Mouse (Mus musculus) kidney, postnatal 10 days (tissue): ENCODE results near the gene Enah.

Experiments
- DNase-seq: peaks from one replicate; pipeline ENCODE4 v3.0.0; 2021; ENCODE audit warnings: mixed read lengths

Enah gene

DNA sequence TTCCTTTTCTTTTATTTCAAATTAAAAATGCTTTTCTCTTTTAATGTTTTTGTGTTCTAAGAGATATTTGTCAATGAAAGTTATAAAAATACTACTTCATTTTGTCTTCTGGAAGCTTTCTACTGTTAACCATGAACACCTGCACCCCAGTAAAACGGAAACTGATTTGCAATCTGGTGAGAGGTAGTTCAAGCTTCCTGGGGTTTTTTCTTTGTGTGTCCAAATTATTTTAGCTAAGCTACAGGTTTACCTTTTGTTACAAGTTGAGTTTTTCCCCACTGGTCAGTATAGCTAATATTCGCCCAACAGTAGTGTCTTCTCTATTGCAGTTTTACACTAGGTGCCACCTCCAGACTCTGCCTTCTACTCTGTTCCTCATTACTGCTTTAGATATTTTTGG, 62.1 kb downstream of the Enah start:
- no peak for DNase-seq

DNA sequence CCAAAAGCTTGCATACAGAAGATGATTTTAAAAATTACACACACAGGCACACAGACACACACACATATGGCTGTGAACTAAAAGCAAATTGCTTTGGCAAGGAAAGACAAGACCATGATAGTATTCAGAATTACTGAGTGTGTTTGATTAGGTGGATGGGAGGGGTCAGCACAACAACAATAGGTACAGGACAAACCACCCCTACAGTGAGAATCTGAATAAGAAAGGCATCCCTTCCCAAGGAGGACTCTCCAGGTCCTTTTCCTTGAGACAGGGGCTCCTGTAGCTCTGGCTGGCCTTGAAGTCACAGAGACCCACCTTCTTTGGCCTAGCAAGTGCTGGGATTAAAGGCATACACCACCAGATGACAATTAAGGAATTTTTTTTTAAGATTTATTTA, 66.2 kb downstream of the Enah start:
- no peak for DNase-seq

DNA sequence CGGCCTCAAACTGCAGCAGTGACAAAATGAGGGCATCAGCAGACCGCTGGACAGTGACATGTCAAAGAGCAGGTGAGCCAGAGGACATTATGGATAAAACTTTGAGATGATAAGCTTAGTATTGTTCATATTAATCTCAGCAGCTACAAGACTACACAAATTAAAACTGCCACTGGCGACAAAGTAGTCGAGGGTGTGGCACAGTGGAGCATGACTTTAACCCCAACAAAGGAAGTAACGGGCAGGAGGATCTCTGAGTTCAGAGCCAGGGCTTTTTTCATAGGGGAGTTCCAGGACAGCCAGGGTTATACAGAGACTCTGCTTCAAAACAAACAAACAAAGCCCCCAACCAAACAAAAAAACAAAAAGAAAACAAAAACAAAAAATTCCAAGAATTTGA, 68.5 kb downstream of the Enah start:
- no peak for DNase-seq

DNA sequence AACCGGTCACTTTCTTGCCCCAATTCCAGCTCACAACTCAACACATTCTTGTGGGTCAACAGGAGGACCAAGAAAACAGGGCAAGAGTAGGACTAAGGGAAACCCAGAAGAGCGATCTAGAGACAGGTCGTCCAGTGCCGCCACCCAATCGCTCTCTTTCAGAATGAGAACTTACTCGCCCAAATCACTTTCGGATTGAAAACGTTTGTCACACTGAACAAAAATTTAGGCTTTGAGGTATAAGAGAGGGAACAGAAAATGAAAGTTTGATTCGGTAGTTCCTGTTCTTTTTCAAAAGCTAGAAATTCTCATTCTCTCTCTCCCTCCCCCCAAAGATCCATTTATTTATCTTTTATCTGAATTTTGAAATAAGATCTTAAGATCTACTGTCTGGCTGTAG, 69.1 kb downstream of the Enah start:
- no peak for DNase-seq

DNA sequence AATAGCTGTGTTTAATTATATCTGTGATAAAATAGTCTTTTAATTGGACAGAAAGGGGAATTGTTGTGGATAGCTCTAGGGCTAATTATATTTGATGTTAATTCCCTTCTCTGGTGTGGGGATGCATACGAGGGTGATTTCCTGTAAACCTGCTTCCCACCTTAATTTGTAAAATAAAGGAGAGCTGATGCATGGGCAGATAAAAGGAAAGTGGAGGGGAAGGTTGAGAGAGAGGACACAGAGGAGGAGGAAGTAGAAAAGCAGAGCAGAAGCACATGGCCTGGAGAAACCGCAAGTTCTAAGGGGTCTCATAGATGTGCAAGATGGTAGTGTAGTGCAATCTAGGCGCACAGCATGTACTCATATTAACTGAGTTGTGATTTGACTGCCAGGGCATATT, 71.6 kb downstream of the Enah start:
- no peak for DNase-seq

DNA sequence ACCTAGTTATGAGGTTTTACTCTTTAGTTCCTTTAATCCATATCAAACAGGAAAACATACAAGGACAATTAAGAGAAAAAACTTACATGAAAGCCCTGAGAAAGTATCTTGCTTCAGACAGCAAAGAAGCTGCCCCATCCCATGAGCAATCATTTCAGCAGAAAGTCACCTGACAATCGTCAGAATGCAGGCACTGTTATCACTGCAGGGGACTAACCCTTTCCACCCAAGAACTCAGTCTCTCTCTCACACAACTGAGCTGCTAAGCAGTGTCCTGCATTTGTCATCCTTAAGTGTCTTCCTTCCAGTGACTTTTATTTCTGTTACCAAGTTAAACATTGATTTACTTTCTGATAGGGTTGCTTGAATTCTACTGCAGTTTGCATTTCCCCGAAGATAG, 82.7 kb downstream of the Enah start:
- no peak for DNase-seq

DNA sequence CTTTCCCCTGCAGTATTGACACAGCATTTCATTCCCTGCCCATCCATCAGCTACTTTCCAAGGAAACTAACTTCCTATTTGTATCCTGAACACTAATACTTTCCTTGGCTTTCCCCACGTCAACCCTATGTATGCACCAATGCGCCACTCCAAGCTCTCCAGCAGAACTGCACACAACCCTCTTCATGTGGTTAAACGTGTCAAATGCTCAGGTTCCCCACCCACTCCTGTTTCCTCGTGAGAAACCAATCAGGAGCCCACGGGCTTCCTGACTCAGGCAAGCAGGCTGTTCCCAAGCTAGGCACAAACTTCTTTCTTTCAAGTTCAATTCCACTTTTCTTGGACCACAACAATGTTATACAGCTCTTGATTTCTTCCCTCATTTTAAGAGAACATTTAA, 91.4 kb downstream of the Enah start:
- no peak for DNase-seq

DNA sequence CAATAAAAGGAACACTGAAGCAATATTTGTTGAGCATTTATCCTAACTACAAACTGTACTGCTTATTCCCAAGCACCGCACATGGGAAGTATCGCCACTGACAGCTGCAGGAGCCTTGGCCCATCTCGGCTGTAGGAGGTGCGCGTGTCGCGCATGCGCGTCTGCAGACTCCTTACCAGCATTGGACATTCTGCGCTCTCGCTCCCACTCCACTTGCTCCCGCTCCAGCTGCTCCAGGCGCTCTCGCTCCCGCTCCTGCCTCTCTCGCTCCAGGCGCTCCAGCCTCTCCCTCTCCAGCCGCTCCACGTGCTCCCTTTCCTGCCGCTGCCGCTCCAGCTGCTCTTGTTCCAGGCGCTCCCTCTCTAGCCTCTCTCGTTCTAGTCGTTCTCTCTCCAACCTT, 96.4 kb downstream of the Enah start:
- peak; percentile 20 for DNase-seq

DNA sequence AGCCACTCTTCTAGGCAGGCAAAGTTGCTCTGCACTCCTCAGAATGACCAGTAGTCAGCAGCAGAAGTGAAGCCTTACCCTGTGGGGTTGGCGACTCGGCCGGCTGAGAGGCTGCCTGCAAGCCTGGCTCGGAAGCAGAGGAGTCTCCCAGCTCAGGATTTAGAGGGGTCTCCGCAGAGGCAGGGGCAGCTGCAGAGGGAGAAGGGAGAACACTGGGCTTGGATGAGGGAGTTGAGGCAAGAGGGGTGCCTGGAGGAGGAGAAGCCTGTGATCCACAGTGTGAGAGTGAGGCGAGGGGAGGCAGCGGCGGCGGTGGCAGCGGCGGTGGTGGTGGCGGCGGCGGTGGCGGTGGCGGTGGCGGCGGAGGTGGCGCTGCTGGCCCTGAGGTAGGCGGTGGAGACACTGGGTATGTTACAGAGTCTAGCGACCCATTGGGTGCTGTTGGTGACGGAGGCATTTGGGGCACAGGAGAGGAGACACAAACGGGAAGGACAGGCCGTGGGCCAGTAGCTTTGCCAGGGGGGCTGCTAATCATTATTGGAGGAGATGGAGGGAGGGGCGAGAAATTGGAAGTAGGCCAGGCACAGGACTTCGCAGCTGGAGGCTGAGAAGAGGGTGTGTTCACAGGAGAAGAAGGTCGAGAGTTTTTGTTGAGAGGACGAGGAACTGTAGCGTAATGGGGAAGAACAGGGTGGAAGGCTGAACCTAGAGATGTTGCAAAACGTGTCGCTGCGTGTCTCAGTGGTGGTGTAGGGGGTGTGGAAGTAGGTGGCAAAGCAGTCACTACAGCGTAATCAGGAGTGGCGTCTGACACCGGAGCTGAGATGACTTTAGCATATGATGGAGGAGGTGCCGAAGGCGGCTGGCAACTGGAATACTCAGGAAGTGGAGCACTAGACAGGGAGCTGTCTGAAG, 98.0 kb downstream of the Enah start:
- peak; percentile 34 for DNase-seq

DNA sequence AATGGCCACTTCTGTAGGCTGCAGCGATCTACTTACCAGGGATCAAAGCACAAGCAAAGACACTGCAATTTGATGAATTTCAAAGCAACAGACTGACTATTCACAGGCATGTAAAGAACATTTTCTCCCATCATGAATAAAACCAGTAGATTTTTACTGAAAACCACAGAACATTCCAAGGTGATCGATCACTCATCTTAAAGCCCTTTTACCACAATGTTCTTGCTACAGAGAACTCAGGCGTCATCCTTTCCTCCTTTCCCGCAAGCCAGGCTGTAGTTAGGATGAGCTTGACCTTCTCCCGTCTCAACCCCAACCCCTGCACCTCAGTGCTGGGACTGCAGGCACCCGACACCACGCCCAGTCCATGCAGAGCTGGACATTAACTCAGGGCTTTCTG, 107.9 kb downstream of the Enah start:
- no peak for DNase-seq

DNA sequence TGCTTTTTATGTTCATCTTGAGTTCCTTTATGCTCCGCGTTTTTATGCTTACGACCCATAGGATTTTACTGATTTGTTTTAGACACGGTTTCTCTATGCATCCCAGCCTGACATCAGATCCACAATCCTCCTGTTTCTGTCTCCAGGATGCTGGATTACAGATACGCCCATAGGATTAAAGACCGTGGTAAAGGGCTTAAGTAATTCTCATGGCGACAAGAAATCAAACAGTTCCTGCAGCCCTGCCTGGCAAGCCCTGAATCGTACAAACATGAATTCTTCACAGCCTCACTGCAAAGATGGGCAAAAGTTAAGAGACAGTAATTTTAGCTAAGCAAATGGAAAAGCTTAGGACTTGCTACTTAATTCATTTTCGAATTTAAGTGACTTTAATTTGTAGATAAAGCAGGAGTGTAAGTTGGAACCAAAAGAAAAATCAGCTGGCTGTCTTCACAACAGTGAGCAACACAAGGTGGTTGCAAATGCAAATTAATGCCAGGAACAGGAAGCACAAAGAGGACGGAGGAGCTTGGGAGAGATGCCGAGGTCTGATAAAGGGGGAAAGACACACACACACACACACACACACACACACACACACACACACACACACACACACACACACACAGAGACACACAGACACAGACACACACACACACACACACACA, 118.0 kb downstream of the Enah start:
- DNase-seq, result no peak

DNA sequence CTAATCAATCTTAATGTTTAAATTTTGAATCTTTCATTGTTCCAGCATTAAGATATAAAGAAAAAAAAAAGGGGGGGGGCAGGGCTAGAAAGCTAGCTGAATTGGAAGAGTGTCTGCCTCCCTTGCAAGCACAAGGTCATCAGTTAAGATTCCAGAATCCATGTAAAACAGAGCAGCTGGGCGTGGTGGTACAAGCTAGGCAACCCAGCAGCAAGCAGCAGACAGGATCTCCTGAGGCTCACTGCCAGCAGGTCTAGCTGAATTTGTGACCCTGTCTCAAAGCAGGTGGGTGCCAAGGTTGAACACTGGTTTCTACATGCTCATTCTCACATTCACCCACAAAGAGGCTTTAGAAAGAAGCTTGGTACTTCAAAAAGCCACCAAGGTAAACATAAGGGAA, 118.9 kb downstream of the Enah start:
- no peak for DNase-seq

DNA sequence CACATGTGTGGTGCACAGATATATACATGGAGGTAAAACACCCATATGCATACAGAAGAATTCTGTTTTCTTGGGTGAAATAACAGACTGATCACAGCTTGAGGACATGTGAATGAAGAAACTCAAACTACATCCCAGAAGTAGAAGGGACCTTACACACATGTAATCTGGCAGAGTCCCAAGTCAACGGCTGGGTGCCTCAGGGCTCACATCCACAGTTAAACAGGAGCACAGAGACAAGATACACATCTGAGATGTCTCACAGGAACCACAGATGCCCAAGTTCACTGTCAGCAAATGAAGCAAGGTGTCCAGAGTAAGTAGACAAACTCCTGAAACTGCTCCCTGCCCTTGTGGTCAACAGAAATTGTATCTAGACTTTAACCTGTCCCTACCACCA, 120.8 kb downstream of the Enah start:
- DNase-seq, result no peak

DNA sequence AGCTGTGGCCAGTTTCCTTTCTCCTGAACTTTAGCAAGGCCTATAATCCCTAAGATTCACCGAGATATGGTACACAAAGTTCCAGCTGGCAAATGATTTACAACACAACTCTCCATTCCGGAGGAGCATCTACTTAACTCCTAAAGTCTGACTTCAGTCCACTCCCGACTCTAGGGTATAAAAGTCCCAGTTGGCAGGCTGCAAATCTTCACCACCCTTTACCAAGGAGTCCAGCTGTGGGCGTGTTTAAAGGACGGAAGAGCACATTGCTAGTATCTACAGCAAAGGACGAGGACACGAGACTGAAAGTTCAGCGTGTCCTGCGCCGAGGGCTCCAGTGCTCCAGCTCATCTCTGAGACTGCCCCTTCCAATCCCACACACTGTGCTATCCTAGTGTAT, 122.8 kb downstream of the Enah start:
- no peak for DNase-seq

DNA sequence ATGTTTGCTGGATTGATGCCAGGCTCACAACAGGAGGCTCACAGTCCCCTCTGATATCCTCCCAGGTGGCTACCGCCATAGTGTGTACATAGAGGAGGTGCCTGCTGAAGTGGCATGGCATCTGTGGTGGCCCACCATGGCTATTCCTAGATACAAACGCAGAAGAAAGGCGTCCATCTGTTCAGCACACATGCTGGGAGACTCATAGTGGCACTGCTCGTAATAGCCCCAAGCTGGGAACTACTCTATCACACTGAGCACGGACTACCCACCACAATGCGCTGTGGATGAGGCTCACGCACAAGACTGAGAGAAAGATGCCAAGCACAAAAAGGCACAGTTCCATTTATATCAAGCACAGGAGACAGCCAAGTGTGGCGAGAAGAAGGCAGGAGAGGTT, 126.1 kb downstream of the Enah start:
- DNase-seq, result no peak

DNA sequence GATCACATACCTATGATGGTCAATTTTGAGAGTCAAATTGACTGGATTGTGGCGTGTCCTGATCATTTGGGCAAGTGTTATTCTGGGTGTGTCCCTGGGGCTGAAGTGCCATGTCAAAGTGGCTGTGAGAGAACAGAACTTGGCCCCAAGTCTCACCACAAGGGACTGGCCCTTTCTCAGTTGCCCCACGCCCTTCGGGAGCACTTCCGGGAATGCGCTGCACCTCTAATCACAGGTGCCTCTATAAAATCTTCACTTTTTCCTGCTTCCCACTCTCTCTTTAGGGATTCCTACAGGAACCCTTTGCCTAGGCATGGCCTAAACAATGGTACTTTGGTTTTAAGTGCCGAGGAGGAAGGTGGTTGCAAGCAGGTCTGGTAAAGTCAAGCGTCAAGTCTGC, 130.1 kb downstream of the Enah start:
- no peak for DNase-seq

DNA sequence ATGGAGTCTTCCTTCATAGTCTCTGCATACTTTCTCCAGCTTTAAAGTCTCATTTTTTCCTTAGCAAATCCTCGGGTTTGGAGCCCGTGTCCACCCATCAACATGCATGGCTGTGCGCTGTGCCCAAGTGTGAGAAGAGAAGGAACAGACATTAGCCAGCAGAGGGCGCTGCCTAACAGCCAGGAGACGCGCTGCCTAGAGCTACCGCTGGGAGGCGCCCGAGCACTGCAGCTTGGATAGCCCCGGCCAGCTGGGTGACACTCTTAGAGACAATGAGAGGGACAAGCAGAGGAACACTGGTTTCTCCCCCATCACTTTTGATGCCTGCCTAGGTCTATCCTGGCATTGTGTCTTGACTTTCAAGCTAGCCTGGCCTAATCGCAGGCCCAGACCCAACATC, 131.0 kb downstream of the Enah start:
- peak; percentile 92 for DNase-seq

DNA sequence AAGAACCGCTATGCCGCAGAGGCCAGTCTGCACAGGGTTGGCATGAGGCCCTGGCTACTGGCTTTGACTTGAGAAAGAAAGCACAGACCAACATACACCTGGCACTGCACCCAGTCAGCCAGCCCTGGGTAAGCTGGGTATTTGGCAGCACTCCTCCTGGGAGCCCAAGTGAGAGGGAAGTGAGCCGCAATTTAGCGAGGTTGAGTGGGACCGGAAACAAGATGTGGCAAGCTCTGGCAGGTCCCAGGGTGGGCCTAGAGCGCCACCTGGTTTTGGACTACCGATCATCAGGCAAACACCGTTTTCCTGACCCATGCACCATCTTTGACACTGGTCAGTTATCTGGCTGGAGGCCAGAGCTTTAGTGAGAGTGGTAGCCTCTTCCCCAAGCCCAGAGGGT, 138.3 kb downstream of the Enah start:
- peak; percentile 73 for DNase-seq

DNA sequence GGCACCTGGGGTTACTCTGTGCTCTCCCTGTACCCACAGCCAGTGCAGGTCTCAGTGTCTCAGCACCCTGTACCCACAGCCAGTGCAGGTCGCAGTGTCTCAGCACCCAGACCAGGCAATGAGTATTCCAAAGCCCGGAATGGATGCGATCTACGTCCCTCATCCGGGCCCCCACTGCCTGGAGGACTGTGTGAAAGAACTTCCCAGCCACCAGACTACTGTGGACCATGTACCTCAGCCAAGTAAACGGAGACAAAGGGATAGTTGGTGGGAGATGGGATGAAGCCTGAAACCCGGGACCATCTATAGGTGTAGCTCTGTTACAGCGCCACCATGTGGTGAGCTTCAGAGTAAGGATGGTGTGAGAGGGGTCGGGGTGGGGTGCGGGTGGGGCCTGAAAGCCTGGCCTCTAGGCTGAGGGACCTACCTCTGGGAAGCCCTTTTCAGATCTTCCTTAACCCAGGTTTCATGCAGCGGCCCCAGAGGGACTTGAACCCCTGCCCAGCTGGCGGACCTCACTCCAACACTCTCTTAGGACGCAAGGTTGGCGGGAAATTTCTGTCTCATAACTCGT, 139.0 kb downstream of the Enah start:
- DNase-seq, result no peak

DNA sequence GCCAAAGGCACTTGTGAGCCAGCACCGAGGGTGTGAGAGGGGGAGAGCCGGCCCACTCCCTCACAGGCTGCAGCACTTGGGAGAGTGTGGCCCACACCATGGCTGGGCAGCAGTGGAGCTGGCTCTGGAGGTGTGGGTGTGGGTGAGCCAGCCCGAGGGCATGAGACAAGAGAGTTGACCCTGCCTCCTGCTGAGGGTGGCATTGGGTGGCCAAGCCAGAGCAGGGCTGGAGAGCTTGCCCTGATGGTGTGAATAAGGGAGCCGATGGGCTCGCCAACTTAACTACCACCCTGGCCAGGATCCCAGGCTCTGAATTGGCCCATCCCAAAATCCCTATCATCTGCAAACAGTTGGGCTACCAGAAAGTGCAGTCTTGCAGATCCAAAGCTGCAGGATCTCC, 141.4 kb downstream of the Enah start:
- no peak for DNase-seq

DNA sequence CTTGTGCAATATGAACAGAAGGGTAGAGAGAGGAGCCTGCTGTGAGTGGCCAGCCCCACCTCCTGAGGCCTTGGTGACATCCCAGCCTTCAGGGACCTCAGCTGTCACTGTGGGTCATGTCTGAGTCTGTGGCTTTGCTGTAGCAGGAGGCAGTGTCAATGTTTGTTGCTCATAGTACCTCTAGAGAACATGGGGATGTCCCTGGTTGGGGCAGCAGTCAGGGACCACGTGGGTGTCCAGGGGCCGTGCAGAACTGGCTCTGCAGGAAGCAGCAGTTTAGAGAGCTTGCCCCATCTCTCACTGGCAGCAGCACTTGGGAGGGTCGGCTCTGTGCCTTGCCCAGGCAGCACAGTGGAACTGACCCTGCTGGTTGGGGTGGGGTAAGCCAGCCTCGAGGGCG, 142.7 kb downstream of the Enah start:
- no peak for DNase-seq

DNA sequence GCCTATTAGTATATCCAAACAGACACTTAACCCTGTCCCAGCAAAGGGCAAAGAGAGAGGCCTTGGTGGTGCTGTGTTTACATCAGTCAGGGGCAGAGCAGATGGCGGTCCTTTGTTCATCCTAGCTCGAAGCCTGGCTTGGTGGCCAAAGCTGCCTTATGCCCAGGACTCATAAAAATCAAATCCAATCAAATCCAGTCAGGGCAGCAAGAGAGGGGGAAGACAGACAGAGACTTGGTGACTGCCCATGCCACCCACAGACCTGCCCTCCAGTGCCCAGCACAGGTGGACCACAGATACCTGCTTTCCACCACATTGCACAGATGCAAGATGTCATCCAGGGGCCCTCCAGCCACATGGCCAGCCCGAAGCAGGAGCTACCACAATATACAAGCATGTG, 143.1 kb downstream of the Enah start:
- DNase-seq, result no peak

DNA sequence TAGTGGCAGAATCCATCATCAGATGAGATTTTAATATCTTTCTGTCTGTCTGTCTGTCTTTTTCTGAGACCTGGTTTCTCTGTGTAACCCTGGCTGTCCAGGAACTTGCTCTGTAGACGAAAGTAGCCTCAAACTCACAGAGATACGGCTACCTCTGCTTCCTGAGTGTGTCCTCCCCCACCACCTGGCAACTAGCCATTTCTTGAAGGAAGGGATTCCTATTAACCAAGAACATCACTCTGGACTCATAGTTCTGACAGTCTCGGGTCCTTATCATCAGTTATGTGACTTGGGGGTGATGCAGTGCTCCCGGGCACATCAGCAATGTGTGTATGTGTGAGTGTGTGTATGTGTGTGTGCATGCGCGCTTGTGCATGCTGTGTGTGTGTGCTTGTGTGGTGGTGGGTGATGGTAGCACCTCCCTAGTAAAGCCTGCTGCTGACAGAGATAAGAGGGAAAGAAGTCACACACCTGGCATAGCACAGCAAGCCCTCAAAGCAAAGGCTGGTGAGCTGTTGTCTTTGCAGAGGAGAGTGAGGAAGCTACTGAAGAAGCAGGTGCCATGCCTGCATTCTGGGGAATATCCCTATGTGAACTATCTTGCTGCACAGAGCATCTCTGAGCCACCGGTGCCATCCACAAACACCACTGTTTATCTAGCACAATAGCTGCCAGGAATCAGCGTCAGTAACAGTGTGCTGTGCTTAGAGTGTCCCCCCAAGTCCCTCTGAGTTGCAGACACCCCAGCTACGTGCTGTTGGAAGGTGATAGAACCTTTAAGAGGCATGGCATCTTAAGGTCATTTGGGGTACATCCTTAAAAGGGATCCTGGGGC, 146.5 kb downstream of the Enah start:
- peak; percentile 38 for DNase-seq
